Mouse (Mus musculus): ENCODE data around the gene Stab1. TPM values are rescaled to one million over a fixed set of nuclear protein-coding genes. Genes with fewer than 3 reads are reported as not detected.
A peak's percentile ranks its signal among the peaks of the same experiment; 100 is the strongest.

The Stab1 gene
- polyA plus RNA-seq, 1 experiment from 2014 or later = 18.0 TPM

DNA sequence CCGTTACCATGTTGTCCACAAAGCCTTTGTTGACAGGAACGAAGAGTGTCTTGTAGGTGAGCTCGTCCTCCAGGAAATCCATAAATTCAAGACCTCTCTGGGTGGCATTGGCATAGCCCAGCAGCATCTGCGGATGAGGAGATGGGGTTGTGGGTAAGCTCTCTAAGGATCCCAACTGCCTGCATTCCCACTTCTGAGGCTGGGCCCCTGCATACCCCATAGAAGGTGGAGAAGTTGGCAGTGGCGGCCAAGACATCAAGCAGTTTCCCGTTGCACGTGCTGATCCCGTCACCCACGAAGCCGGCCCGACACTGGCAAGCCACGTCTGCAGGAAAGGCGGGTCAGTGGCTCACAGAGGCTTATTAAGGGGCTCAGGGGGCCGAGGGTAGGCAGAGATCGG lies 28.3 kb downstream of the Stab1 start:
- no peaks in the 10 kb centered on the region for H3K27me3 ChIP-seq (ENCODE audit: low read depth, poor library complexity, severe bottlenecking)
- WGBS = 96% methylated on average over 15 of the region's 15 CpGs
- DNase-seq (ENCODE audit: low spot score) = no peak
- no peak overlapping the region for H3K4me3 ChIP-seq
- H3K4me1 ChIP-seq = 0 out of 2 replicates have a peak, but pooled peaks cover 5% of the 10 kb centered on the region
- H3K9me3 ChIP-seq (replicated peaks) = no peaks in the 10 kb centered on the region
- no peak overlapping the region for H3K27ac ChIP-seq (replicated peaks)
- peaks cover 85% of the 10 kb centered on the region for H3K36me3 ChIP-seq

DNA sequence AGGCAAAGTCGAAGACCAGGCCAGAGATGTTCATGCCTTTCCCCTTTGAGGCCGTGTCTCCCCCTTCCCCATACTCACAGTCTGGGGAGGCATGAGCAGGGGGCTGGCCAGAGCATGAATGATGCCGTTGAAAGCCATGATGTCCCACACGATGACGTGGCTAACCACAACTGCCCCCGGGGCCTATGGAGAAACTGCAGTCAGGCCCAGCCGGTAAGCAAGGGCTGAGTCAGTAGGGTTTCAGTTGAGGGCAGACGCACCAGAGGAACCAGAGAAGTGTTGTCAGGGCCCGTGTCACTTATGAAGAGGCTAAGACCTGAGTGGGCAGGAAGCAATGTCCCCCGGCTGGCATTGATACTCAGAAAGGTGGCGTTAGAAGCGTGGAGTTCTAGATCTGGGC lies 28.8 kb downstream of the Stab1 start:
- no peak for DNase-seq (ENCODE audit: low spot score)
- 92% methylated on average over 12 of the region's 12 CpGs for WGBS

DNA sequence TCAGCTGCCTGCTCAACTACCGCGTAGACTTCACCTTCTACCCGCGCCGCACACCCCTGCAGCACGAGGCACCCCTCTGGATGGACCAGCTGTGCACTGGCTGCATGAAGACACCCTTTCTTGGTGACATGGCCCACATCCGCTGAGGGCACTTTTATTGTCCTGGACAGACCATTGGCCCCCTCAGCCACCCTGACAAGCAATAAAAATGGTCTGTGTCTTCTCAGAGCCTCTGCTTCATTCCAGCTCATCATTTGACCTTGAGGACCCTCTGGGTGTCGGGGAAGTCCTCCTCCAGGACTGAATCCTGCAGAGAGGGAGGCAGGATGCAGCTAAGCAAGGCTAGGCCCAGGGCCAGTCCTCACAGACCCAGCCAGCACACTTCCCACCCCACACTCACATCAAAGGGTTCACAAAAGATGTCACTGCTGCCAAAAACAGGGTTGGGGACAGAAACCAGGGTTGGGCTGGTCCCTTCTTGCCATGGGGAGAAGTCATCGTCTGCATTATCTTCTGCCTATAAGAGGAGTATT lies 29.5 kb downstream of the Stab1 start:
- peaks cover 97% of the 10 kb centered on the region for H3K36me3 ChIP-seq
- DNase-seq (ENCODE audit: low spot score) = no peak
- 0 out of 2 replicates have a peak, but pooled peaks cover 5% of the 10 kb centered on the region for H3K4me1 ChIP-seq
- no peaks in the 10 kb centered on the region for H3K9me3 ChIP-seq (replicated peaks)
- WGBS = 98% methylated on average over 9 of the region's 9 CpGs
- no peak overlapping the region for H3K27ac ChIP-seq (replicated peaks)
- no peak overlapping the region for H3K4me3 ChIP-seq
- H3K27me3 ChIP-seq (ENCODE audit: low read depth, poor library complexity, severe bottlenecking) = no peaks in the 10 kb centered on the region

More for the DNA sequence above, 28.8 kb downstream of the Stab1 start:
- Histone ChIP-seq H3K36me3 (peaks cover 90% of the 10 kb centered on the region), H3K27ac (replicated peaks) (no peak overlapping the region), H3K9me3 (replicated peaks) (no peaks in the 10 kb centered on the region), H3K4me1 (0 out of 2 replicates have a peak, but pooled peaks cover 5% of the 10 kb centered on the region), H3K4me3 (no peak overlapping the region), H3K27me3 (ENCODE audit: low read depth, poor library complexity, severe bottlenecking) (no peaks in the 10 kb centered on the region)

DNA sequence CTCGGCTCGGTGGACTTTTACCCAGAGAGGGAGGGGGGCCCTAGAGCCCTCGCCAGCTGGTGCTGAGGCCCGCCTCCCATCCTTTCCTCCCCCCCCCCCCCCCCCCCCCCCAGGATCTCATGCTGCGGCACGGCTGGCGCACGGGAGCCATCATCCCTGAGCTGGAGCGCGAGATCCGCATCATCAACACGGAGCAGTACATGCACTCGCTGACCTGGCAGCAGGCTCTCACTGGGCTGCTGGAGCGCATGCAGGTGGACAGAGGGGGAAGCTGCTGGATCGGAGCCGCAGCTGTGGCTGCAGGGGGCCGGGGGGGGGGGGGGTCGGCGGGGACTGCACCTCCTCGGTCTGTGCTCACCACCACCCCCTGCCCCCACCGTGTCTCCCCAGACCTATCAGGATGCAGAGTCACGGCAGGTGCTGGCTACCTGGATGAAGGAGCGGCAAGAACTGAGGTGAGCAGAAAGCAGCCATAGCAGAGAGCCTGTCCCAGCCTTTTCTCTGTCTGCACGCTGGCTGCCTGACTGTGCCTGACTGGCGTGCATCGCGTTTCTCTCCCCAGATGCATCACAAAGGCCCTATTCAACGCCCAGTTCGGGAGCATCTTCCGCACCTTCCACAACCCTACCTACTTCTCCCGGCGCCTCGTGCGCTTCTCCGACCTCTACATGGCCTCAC lies 30.1 kb downstream of the Stab1 start:
- Histone ChIP-seq H3K36me3 (peaks cover 100% of the 10 kb centered on the region), H3K4me3 (no peak overlapping the region), H3K27me3 (ENCODE audit: low read depth, poor library complexity, severe bottlenecking) (no peaks in the 10 kb centered on the region), H3K27ac (replicated peaks) (no peak overlapping the region), H3K9me3 (replicated peaks) (no peaks in the 10 kb centered on the region), H3K4me1 (peaks cover 10% of the 10 kb centered on the region)
- 88% methylated on average over 33 of the region's 35 CpGs for WGBS
- no peak for DNase-seq (ENCODE audit: low spot score)

DNA sequence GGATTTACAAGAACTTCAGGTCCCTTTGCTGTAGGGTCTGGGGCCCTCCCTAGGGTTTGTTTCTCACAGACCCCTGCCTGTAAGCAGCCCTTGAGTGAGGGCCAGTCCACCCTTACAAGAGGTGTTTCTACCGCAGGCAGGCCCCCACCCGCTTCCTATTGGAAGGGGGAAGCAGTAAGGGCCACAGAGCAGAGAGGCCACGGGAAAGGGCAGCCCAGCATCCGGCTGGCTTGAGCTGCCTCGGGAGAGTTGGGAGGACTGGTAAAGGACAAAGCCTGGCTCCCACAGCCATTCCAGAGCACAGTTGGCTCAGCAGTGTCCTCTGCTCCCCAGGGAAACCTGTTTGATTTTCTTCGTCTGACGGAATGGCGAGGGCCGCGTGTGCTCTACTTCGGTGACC lies 30.6 kb downstream of the Stab1 start:
- no peak for DNase-seq (ENCODE audit: low spot score)
- H3K36me3 ChIP-seq = peaks cover 100% of the 10 kb centered on the region
- H3K9me3 ChIP-seq (replicated peaks) = no peaks in the 10 kb centered on the region
- H3K4me1 ChIP-seq = peaks cover 16% of the 10 kb centered on the region
- no peak overlapping the region for H3K27ac ChIP-seq (replicated peaks)
- H3K27me3 ChIP-seq (ENCODE audit: low read depth, poor library complexity, severe bottlenecking) = no peaks in the 10 kb centered on the region
- 84% methylated on average over 11 of the region's 11 CpGs for WGBS
- no peak overlapping the region for H3K4me3 ChIP-seq

DNA sequence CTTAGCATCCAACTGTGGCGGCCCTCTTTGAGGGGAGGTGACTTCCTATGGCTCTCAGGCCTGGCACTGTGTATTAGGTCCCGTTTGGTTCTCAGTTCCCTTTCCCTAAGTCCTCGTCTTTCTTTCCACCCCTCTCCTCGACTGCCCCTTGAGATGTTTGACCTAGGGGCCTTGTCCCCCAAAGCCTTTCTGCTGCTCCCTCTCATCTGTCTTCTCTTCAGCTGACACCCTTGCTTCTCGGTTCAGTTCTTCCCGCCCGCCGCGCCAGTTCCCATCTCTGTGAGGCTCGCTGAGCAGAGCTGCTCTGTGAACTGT lies 31.2 kb downstream of the Stab1 start:
- H3K27me3 ChIP-seq (ENCODE audit: low read depth, poor library complexity, severe bottlenecking) = no peaks in the 10 kb centered on the region
- DNase-seq (ENCODE audit: low spot score) = no peak
- peaks cover 21% of the 10 kb centered on the region for H3K4me1 ChIP-seq
- peaks cover 98% of the 10 kb centered on the region for H3K36me3 ChIP-seq
- no peaks in the 10 kb centered on the region for H3K9me3 ChIP-seq (replicated peaks)
- no peak overlapping the region for H3K27ac ChIP-seq (replicated peaks)
- H3K4me3 ChIP-seq = no peak overlapping the region
- WGBS = 93% methylated on average over 10 of the region's 10 CpGs

DNA sequence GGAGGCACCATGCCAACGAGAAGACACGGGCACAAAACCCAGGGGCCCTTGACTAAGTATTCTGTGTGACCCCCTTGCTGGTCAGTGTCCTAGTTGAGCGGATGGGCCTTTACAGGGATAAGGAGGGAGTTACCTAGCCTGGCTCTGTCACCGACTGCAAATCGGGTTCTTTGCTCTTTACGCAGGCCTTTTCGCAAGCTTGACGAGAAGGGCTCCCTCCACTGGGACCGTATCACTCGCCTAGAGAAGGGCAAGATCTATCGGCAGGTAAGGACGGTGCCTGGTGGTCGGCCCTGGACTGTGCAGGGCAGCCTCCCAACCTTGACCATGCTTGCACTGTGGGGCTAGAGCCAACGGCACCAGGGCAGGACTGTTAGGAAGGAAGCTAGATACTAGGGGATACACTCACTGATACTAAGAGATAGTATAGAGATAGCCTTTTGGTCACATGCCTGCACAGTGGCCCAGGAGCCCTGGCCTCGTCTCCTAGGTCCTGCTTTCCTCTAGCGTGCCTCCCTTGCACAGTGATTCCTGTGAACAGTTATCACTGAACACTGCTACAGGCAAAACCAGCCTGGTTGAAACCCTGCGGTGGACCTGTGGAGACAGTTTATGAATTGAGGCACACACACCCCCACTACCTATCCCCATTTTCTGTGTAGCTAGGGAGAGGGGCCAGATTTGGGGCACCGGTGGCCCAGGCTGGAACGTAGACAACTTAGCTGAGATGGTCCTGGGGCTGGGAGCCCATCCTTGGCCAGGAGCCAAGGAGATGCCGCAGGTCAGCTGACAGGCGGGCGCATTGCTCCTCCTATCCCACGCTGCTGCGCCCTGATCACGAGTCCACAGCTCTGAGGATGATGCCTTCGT lies 31.8 kb downstream of the Stab1 start:
- 95% methylated on average over 26 of the region's 26 CpGs for WGBS

DNA sequence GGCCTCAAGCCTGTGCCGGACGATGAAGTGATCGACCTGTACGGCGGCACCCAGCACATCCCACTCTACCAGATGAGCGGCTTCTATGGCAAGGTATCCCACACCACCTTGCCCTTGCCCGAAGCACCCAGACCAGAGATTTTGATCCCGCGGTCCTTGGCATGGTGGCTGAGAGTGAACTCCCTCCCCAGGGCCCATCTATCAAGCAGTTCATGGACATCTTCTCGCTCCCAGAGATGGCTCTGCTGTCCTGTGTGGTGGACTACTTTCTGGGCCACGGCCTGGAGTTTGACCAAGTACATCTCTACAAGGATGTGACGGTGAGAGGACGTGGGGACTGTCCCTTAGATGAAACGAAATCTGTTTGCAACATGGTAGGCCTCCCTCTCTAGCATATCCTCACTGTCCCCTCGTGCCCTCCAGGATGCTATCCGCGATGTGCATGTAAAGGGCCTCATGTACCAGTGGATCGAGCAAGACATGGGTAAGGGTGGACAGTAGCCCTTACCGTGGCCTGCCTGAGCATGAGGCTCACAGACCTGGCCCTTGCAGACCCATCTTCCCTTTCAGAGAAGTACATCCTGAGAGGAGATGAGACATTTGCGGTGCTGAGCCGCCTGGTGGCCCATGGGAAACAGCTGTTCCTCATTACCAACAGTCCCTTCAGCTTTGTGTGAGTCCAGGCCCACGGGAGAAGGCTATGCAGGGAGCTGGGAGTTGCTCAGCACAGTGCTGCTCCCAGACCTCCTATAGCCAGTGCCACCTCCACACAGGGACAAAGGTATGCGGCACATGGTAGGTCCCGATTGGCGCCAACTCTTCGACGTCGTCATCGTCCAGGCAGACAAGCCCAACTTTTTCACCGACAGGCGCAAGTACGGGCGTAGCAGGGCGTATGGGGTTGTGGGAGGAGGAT lies 32.7 kb downstream of the Stab1 start:
- no peak overlapping the region for H3K4me3 ChIP-seq
- DNase-seq (ENCODE audit: low spot score) = no peak
- peaks cover 30% of the 10 kb centered on the region for H3K4me1 ChIP-seq
- WGBS = 95% methylated on average over 34 of the region's 34 CpGs
- H3K9me3 ChIP-seq (replicated peaks) = no peaks in the 10 kb centered on the region
- peaks cover 83% of the 10 kb centered on the region for H3K36me3 ChIP-seq
- H3K27ac ChIP-seq (replicated peaks) = no peak overlapping the region
- H3K27me3 ChIP-seq (ENCODE audit: low read depth, poor library complexity, severe bottlenecking) = no peaks in the 10 kb centered on the region

More for the DNA sequence above, 31.8 kb downstream of the Stab1 start:
- no peak for DNase-seq (ENCODE audit: low spot score)
- no peaks in the 10 kb centered on the region for H3K27me3 ChIP-seq (ENCODE audit: low read depth, poor library complexity, severe bottlenecking)
- peaks cover 92% of the 10 kb centered on the region for H3K36me3 ChIP-seq
- H3K9me3 ChIP-seq (replicated peaks) = no peaks in the 10 kb centered on the region
- no peak overlapping the region for H3K4me3 ChIP-seq
- no peak overlapping the region for H3K27ac ChIP-seq (replicated peaks)
- peaks cover 27% of the 10 kb centered on the region for H3K4me1 ChIP-seq

DNA sequence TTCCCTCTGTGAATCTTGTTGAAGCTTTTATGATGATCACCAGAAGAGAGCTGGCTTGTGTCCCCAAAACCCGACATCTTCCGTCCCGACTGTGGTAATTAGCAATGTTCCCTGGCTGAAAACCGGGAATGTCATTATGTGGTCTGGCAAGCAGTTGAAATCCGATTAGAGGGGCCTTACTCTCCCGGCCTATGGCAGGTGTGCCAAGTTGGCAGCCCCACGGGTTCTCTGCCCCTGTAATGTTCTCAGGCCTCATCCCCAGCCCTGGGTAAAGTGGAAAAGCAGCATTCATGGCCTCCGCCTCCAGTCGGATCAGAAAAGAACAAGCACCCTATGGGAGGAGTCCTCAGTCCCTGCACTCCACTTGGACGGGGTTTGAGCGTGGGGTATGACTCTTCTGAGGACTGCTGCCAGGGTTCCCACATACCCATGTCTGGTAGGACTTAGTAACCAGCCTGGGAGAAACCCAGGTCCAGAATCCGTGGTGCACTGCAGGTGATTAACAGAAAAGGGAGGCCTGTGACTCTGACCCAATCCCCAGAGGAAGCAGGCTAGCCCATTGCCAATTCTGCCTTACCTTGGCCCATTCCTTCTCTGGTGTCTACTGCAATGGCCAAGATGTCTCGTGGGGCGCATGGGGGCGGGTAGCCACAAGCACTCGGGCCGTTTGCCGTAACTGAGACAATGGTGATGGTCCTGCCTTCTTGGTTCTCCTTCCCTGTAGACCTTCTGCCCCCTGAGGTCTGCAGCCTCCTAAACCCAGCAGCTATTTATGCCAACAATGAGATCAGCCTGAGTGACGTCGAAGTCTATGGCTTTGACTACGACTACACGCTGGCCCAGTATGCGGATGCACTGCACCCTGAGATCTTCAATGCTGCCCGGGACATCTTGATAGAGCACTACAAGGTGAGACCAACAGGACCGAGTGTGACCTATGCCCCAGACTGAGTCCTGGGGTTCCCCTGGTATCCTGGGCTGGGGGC lies 34.1 kb downstream of the Stab1 start:
- H3K4me1 ChIP-seq = peaks cover 44% of the 10 kb centered on the region
- H3K4me3 ChIP-seq = no peak overlapping the region
- H3K27ac ChIP-seq (replicated peaks) = 0 out of 2 replicates have a peak overlapping the region, but pooled peaks have one; percentile 18
- peaks cover 69% of the 10 kb centered on the region for H3K36me3 ChIP-seq
- WGBS = 91% methylated on average over 25 of the region's 25 CpGs
- no peak for DNase-seq (ENCODE audit: low spot score)
- H3K9me3 ChIP-seq (replicated peaks) = no peaks in the 10 kb centered on the region
- no peaks in the 10 kb centered on the region for H3K27me3 ChIP-seq (ENCODE audit: low read depth, poor library complexity, severe bottlenecking)

DNA sequence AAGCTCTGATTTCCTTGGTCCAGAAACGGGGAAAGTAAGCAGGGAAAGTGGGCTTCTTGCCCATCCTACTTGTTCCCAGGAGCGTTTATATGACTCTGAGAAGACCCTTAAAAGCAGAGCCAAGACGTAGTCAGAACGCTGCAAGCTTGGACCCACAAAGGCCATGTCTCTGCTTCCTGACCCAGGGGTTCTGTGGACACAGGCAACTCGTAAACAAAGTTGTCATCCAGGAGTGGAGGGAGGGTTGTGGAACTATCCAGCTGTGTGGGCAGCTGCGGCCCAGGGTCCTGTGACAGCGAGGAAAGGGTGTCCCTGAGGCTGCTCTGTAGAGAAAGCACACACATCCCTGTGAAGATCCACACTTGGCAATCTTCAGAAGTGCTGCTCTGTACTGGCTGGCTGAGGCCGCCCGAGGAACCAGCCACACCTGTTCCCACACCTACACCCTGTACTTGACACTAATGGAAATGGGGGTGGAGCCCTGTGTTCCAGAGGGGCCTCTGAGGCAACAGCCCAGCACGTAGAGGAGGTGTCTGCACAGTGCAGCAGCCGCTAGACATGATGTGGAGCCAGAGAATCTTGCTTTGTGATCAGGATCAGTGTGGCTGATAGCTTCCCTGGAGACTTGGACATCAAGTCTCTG lies 35.3 kb downstream of the Stab1 start:
- Histone ChIP-seq H3K27ac (replicated peaks) (peak overlapping the region; percentile 15; the same call in 1 of the 2 replicates), H3K36me3 (peaks cover 57% of the 10 kb centered on the region), H3K27me3 (ENCODE audit: low read depth, poor library complexity, severe bottlenecking) (no peaks in the 10 kb centered on the region), H3K4me1 (peaks cover 50% of the 10 kb centered on the region), H3K9me3 (replicated peaks) (no peaks in the 10 kb centered on the region), H3K4me3 (peak overlapping the region; percentile 83)
- 86% methylated on average over 11 of the region's 11 CpGs for WGBS
- DNase-seq (ENCODE audit: low spot score) = no peak

DNA sequence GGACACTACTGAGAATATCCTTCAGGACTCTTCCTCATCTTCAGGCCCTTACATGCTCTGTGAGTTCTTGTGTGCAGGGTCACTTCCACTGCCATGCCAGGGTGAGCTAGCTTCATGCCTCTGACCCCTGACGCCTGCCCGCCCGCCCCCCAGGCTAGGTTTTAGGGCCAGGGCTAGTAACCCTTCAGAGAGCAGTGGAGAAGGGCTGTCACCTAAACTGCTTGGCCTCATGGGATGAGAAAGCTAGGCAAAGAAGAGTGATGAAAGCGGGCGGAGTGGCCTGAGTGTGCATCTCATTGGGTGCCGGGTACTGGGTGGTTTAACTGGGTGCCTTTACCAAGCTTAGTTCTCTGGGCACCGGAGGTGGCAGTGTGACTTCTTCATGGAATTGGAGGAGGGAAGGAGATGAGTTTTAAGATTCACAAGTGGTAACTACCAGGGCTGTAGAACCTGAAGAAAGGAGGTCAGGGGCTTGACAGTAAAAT lies 35.9 kb downstream of the Stab1 start:
- Histone ChIP-seq H3K4me3 (peak overlapping the region; percentile 83), H3K9me3 (replicated peaks) (no peaks in the 10 kb centered on the region), H3K27ac (replicated peaks) (peak overlapping the region; percentile 97), H3K36me3 (peaks cover 51% of the 10 kb centered on the region), H3K27me3 (ENCODE audit: low read depth, poor library complexity, severe bottlenecking) (no peaks in the 10 kb centered on the region), H3K4me1 (peaks cover 50% of the 10 kb centered on the region)
- no peak for DNase-seq (ENCODE audit: low spot score)
- 85% methylated on average over 7 of the region's 7 CpGs for WGBS
